Mouse (Mus musculus) embryonic fibroblast, embryonic 13.5 days (primary cell): ENCODE data around the gene Tctn1.

Source experiments
- CTCF ChIP-seq: IDR thresholded peaks from 2 replicates; pipeline ENCODE4 v1.5.1; 2011; ENCODE audit warnings: mild to moderate bottlenecking, control low read depth, low read length, moderate library complexity, borderline replicate concordance; ENCODE audit not compliant: insufficient read depth
- POLR2A ChIP-seq: IDR thresholded peaks from 2 replicates; pipeline ENCODE4 v1.6.1; 2011; ENCODE audit warnings: low read depth, mild to moderate bottlenecking, control low read depth, low read length, moderate library complexity

- TF ChIP-seq POLR2A: no peak
- TF ChIP-seq CTCF: no peak
Observed at GRCm38 (mm10) chr5:122258027-122258741, 6.1 kb downstream of the Tctn1 start.
